Mouse (Mus musculus) kidney, postnatal 0 days (tissue): ENCODE measurements at regions not wholly inside any gene's neighbourhood (a gene's known extent, or its start where the extent isn't known, plus 50 kb on each side); places are given as distances from the start of the nearest gene placed in this dataset.

ENCODE experiments used
- ATAC-seq: fragments of 200-750 bp; cut with Nextera tagmentation; replicated peaks from 2 replicates; pipeline ENCODE4 v1.8.0; 2017; ENCODE audit warnings: low read depth, moderate number of reproducible peaks, moderate TSS enrichment, moderate library complexity; ENCODE audit not compliant: low FRiP score
- DNase-seq: peaks from one replicate; pipeline ENCODE4 v3.0.0-alpha.2; 2016; ENCODE audit warnings: low spot score
- H3K27ac ChIP-seq: fragments of 300-500 bp; sonication (generic); 2 replicates; pipeline ENCODE4 v1.5.1; 2014; ENCODE audit warnings: mild to moderate bottlenecking
- H3K27me3 ChIP-seq: fragments of 300-500 bp; sonication (generic); 2 replicates; pipeline ENCODE4 v1.6.1; 2014; ENCODE audit warnings: low read length, mixed read lengths; ENCODE audit not compliant: insufficient read depth
- H3K36me3 ChIP-seq: fragments of 300-500 bp; sonication (generic); 2 replicates; pipeline ENCODE4 v1.6.1; 2014; ENCODE audit warnings: low read length, mixed read lengths; ENCODE audit not compliant: insufficient read depth
- H3K4me1 ChIP-seq: fragments of 300-500 bp; sonication (generic); replicated peaks from 2 replicates; pipeline ENCODE4 v1.6.1; 2014; ENCODE audit warnings: antibody characterized with exemption, low read length, mixed read lengths; ENCODE audit not compliant: insufficient read depth
- H3K4me2 ChIP-seq: fragments of 300-500 bp; sonication (generic); 2 replicates; pipeline ENCODE4 v1.6.1; 2014; ENCODE audit warnings: mild to moderate bottlenecking, low read length, moderate library complexity, mixed read lengths
- H3K4me3 ChIP-seq: fragments of 300-500 bp; sonication (generic); replicated peaks from 2 replicates; pipeline ENCODE4 v1.5.1; 2014; ENCODE audit warnings: low read depth, low read length
- H3K9ac ChIP-seq: fragments of 300-500 bp; sonication (generic); 2 replicates; pipeline ENCODE4 v1.6.1; 2014; ENCODE audit warnings: low read depth, low read length
- H3K9me3 ChIP-seq: fragments of 300-500 bp; sonication (generic); replicated peaks from 2 replicates; pipeline ENCODE4 v1.6.1; 2016; ENCODE audit warnings: low read length, inconsistent platforms, mixed read lengths
- CTCF ChIP-seq: IDR thresholded peaks from 2 replicates; pipeline ENCODE4 v1.5.1; 2016; ENCODE audit warnings: antibody characterized with exemption, low read depth, mild to moderate bottlenecking, moderate library complexity
- WGBS: fragments of 180-500 bp; shearing (Covaris S2); extraction: QIAGEN DNeasy Blood & Tissue Kit; methylation state at CpG from one replicate; pipeline ENCODE4 v1.1.7; 2014; 5-methylcytosine and 5-hydroxymethylcytosine counted together

DNA sequence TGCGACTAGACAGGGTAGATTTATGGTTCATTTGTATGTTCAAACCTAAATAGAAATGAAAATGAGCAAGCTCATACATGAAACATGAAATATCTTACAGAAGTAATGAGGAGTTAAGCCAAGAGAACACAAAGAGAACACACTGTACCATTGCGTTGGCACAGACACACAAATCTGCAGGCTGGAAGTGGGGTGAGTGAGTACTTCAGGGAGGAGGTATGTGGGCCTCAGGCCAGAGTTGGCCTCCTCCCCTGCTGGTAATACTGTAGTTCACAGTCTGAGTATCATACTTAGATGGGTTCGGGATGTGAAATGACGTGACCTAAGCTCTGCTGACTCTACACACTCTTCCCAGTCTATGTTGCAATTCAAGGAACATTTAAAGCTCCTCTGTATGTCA is 624.1 kb downstream of the Rnf144a start:
- no peak for DNase-seq
- Histone ChIP-seq H3K27ac (no peak overlapping the region), H3K4me1 (no peaks in the 10 kb centered on the region), H3K9ac (no peak overlapping the region), H3K9me3 (no peaks in the 10 kb centered on the region), H3K4me2 (no peak overlapping the region), H3K36me3 (no peaks in the 10 kb centered on the region), H3K27me3 (no peaks in the 10 kb centered on the region), H3K4me3 (no peak overlapping the region)
- 87% methylated on average over 4 of the region's 4 CpGs for WGBS
- no peak for ATAC-seq
- no peak for TF ChIP-seq CTCF

- Histone ChIP-seq H3K4me3 (no peak overlapping the region), H3K36me3 (no peaks in the 10 kb centered on the region), H3K4me1 (0 out of 2 replicates have a peak, but pooled peaks cover 3% of the 10 kb centered on the region), H3K27ac (no peak overlapping the region), H3K9ac (no peak overlapping the region), H3K4me2 (no peak overlapping the region), H3K27me3 (no peaks in the 10 kb centered on the region), H3K9me3 (no peaks in the 10 kb centered on the region)
- ATAC-seq = no peak
- DNase-seq = no peak
- WGBS = 71% methylated on average over 18 of the region's 18 CpGs
- TF ChIP-seq CTCF = no peak
These were observed 629.1 kb downstream of the Rnf144a start for GRCm38 (mm10) chr12:25785646-25786606.

GRCm38 (mm10) chr12:25784401-25784800 is 630.7 kb downstream of the Rnf144a start:
- no peaks in the 10 kb centered on the region for H3K27me3 ChIP-seq
- WGBS = 84% methylated on average over 3 of the region's 3 CpGs
- H3K36me3 ChIP-seq = no peaks in the 10 kb centered on the region
- no peaks in the 10 kb centered on the region for H3K9me3 ChIP-seq
- H3K4me1 ChIP-seq = 0 out of 2 replicates have a peak, but pooled peaks cover 3% of the 10 kb centered on the region
- TF ChIP-seq CTCF = no peak
- ATAC-seq (no peak), DNase-seq (no peak)
- no peak overlapping the region for H3K9ac ChIP-seq
- no peak overlapping the region for H3K4me3 ChIP-seq
- no peak overlapping the region for H3K27ac ChIP-seq
- H3K4me2 ChIP-seq = no peak overlapping the region

DNA sequence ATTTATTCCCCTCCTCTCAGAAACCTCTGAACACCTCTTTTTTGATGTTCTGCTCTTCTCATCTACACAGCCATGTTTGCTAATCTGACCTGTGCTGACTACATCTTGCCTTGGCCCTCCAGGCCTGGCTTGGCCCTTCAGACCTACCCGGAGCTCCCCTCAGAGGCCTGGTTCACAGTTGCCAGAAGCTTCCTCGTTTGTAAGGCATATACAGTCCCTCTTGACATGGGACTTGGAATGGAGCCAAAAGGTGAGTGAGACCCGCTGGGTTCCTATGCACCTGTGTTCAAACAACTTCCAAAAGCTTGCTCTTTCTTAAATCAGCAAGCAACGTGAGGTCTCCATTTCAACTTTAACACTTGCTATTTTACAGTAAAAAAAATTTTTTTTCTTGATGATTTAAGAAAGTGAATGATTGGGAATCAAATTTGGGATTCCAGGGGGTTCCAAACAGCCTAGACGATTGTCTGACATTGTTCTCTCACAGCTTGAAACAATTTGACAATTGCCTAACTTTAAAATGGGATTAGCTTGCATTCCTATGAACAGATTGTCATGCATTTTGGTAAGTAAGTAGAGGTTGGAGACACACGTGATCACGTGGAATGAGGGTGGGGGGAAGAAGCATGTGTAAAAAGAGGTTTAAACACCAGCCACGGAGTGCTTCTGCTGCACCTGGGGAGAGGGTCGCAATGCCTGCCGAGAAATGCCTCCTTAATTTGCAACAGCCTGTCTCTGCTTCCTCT is 631.9 kb downstream of the Rnf144a start:
- H3K27ac ChIP-seq = no peak overlapping the region
- H3K4me2 ChIP-seq = no peak overlapping the region
- DNase-seq (no peak), ATAC-seq (no peak)
- H3K27me3 ChIP-seq = no peaks in the 10 kb centered on the region
- no peaks in the 10 kb centered on the region for H3K36me3 ChIP-seq
- H3K9ac ChIP-seq = no peak overlapping the region
- 59% methylated on average over 10 of the region's 10 CpGs for WGBS
- H3K4me1 ChIP-seq = 0 out of 2 replicates have a peak, but pooled peaks cover 3% of the 10 kb centered on the region
- no peaks in the 10 kb centered on the region for H3K9me3 ChIP-seq
- no peak for TF ChIP-seq CTCF
- H3K4me3 ChIP-seq = no peak overlapping the region

- no peak for DNase-seq
- Histone ChIP-seq H3K4me1 (no peaks in the 10 kb centered on the region), H3K27ac (no peak overlapping the region), H3K4me3 (no peak overlapping the region), H3K4me2 (no peak overlapping the region), H3K27me3 (no peaks in the 10 kb centered on the region), H3K9ac (no peak overlapping the region), H3K36me3 (no peaks in the 10 kb centered on the region), H3K9me3 (no peaks in the 10 kb centered on the region)
- TF ChIP-seq CTCF = no peak
- 85% methylated on average over 3 of the region's 3 CpGs for WGBS
- ATAC-seq = no peak
These were observed 643.2 kb downstream of the Rnf144a start for GRCm38 (mm10) chr12:25771856-25772255.

GRCm38 (mm10) chr12:25768644-25769043 is 646.4 kb downstream of the Rnf144a start:
- ATAC-seq (0 out of 2 replicates have a peak, but pooled peaks have one; percentile 17), DNase-seq (peak; percentile 23)
- TF ChIP-seq CTCF = no peak
- H3K4me1 ChIP-seq = no peaks in the 10 kb centered on the region
- no peak overlapping the region for H3K4me3 ChIP-seq
- H3K4me2 ChIP-seq = no peak overlapping the region
- no peak overlapping the region for H3K27ac ChIP-seq
- H3K9ac ChIP-seq = no peak overlapping the region
- no peaks in the 10 kb centered on the region for H3K9me3 ChIP-seq
- no peaks in the 10 kb centered on the region for H3K27me3 ChIP-seq
- H3K36me3 ChIP-seq = no peaks in the 10 kb centered on the region
- 38% methylated on average over 5 of the region's 5 CpGs for WGBS
